Mouse (Mus musculus) kidney, adult 2 months (tissue): Measurements from ENCODE around the gene Gm11639. TPM values are rescaled to one million over a fixed set of nuclear protein-coding genes. Genes with fewer than 3 reads are reported as not detected.

Experiments
- DNase-seq: peaks from one replicate; pipeline ENCODE4 v3.0.0; 2021
- H3K27ac ChIP-seq: fragments of 200-500 bp; 2 replicates; pipeline ENCODE4 v1.5.1; 2012; ENCODE audit warnings: low read depth, low read length, control low read depth, inconsistent platforms; ENCODE audit not compliant: insufficient read depth
- H3K27me3 ChIP-seq: fragments of 200-500 bp; replicated peaks from 2 replicates; pipeline ENCODE4 v1.6.1; 2012; ENCODE audit warnings: mild to moderate bottlenecking, moderate library complexity, low read length, inconsistent platforms; ENCODE audit not compliant: control insufficient read depth, insufficient read depth
- H3K36me3 ChIP-seq: fragments of 200-500 bp; 2 replicates; pipeline ENCODE4 v1.6.1; 2012; ENCODE audit warnings: mild to moderate bottlenecking, moderate library complexity, low read length, inconsistent platforms; ENCODE audit not compliant: control insufficient read depth, insufficient read depth
- H3K4me1 ChIP-seq: fragments of 200-500 bp; 2 replicates; pipeline ENCODE4 v1.6.1; 2011; ENCODE audit warnings: low read length; ENCODE audit not compliant: control insufficient read depth, insufficient read depth
- H3K4me3 ChIP-seq: fragments of 200-500 bp; 2 replicates; pipeline ENCODE4 v1.5.1; 2011; ENCODE audit warnings: mild to moderate bottlenecking, low read depth, low read length, control low read depth; ENCODE audit not compliant: insufficient read depth
- CTCF ChIP-seq: fragments of 200-500 bp; conservative IDR thresholded peaks from 2 replicates; pipeline ENCODE4 v1.5.1; 2011; ENCODE audit warnings: low read depth, mild to moderate bottlenecking, control low read depth, low read length, moderate library complexity, mixed read lengths; ENCODE audit not compliant: insufficient read depth, insufficient read length
- POLR2A ChIP-seq: fragments of 200-500 bp; IDR thresholded peaks from one replicate; pipeline ENCODE4 v1.6.1; 2011; ENCODE audit warnings: low read depth, low read length, control low read depth
- WGBS: fragments of 180-500 bp; shearing (Covaris S2); methylation state at CpG from one replicate; pipeline ENCODE4 v1.1.7; 2018; 5-methylcytosine and 5-hydroxymethylcytosine counted together
- polyA plus RNA-seq: library from polyadenylated mRNA; depleted of rRNA; stranded (reverse); fragments of >200 nt; gene quantifications from 2 replicates; pipeline ENCODE4 v1.2.3, GENCODE M21; 2012

Gene Gm11639
- polyA plus RNA-seq, 1 experiment, result under 0.01 TPM

- DNase-seq, result no peak
- Histone ChIP-seq H3K4me3 (no peak overlapping the region), H3K36me3 (no peaks in the 10 kb centered on the region), H3K27ac (no peak overlapping the region), H3K27me3 (no peaks in the 10 kb centered on the region), H3K4me1 (no peaks in the 10 kb centered on the region)
- TF ChIP-seq CTCF, result no peak
- TF ChIP-seq POLR2A, result no peak
- 94% methylated on average over 6 of the region's 6 CpGs for WGBS
These were observed 40.1 kb upstream of the Gm11639 start for GRCm38 (mm10) chr11:104645402-104645801.

DNA sequence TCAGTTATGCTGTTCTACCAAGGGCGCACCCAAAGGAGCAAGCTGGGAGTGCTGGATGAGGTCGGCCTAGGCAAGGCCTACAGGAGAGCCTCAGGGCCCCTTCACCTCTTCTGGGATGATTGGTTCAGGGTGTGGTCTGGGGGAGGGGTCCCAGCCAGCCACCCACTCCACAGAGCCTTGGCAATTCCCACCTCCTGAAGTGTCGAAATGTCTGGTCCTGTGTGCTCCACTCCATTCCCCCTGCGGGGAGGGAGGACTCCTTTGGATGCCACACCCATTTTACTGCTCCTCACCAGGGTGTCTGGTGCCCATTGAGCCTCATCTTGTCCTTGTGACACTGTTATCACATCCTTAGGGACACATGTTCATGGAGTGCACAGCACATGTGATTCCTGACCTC is 39.3 kb upstream of the Gm11639 start:
- Histone ChIP-seq H3K36me3 (no peaks in the 10 kb centered on the region), H3K4me3 (no peak overlapping the region), H3K4me1 (no peaks in the 10 kb centered on the region), H3K27ac (no peak overlapping the region), H3K27me3 (no peaks in the 10 kb centered on the region)
- TF ChIP-seq CTCF (no peak), POLR2A (no peak)
- 74% methylated on average over 4 of the region's 4 CpGs for WGBS
- no peak for DNase-seq

GRCm38 (mm10) chr11:104646611-104647010 is 38.9 kb upstream of the Gm11639 start:
- DNase-seq, result no peak
- Histone ChIP-seq H3K27me3 (no peaks in the 10 kb centered on the region), H3K4me3 (no peak overlapping the region), H3K4me1 (no peaks in the 10 kb centered on the region), H3K36me3 (no peaks in the 10 kb centered on the region), H3K27ac (no peak overlapping the region)
- 83% methylated on average over 5 of the region's 5 CpGs for WGBS
- TF ChIP-seq CTCF (no peak), POLR2A (no peak)

DNA sequence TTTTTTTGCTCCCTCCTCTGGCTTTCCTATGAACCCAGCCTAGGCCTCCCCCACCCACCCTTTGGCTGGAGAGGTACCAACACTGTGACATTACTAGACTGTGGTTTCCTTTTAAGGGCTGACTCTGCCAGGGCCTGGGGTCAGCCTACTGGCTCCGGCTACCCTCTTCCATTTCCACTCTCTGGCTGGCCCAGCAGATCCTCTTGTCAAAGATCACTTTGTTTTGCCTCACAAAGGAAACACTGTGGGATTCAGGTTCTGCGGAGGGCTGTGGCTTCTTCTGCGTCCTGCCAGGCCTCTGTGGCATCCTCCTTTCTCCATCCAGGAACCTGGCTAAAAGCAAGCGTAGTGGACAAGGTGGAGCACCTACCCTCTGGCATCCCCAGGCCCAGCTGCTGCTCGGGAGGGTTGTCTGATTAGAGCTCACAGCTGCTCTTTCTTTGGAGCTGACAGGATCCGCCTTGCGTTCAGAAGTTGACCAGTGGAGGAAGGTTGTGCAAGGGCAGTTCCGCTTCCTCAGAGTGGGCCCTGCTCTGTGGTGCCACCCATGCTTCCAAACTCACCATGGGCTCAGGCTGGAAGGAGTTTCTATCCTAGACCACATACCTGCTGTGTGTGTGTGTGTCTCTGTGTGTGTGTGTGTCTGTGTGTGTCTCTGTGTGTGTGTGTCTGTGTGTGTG is 38.2 kb upstream of the Gm11639 start:
- DNase-seq, result no peak
- H3K27ac ChIP-seq, result no peak overlapping the region
- H3K27me3 ChIP-seq, result no peaks in the 10 kb centered on the region
- TF ChIP-seq CTCF (no peak), POLR2A (no peak)
- no peaks in the 10 kb centered on the region for H3K4me1 ChIP-seq
- no peak overlapping the region for H3K4me3 ChIP-seq
- 81% methylated on average over 8 of the region's 8 CpGs for WGBS
- H3K36me3 ChIP-seq, result no peaks in the 10 kb centered on the region

DNA sequence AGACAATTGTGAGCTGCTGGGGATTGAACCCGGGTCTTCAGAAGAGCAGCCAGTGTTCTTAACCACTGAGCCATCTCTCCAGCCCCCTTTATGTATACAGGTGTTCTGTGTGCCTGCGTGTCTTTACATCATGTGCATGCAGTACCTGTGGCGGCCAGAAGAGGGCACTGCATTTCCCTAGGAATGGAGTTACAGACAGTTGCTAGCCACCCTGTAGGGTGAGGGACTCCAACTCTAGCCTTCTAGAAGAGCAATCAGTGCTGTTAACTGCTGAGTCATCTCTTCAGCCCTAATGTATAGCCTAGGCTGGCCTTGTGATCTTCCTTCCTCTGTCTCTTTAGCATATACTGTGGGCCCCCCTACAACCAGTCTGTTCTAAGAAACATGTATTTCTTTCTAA is 36.9 kb upstream of the Gm11639 start:
- WGBS, result 66% methylated on average over 3 of the region's 3 CpGs
- DNase-seq, result no peak

DNA sequence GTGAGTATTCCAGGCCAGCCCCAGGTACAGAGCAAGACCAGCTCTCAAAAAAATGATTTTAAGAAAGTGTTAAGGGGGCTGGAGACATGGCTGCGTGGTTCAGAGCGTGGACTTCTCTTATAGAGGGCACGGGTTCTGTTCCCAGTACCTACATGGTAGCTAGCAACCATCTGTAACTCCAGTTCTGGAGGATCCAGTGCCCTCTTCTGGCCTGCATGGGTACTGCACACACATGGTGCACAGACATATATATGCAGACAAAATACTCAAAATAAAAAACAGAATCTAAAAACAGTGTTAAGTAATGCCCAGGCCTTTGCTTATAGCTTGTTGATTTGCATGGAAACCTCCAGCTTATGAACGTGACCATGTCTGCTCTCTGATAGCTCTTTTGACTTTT is 24.9 kb upstream of the Gm11639 start:
- no peak for TF ChIP-seq POLR2A
- TF ChIP-seq CTCF, result no peak
- H3K27me3 ChIP-seq, result no peaks in the 10 kb centered on the region
- no peaks in the 10 kb centered on the region for H3K4me1 ChIP-seq
- H3K36me3 ChIP-seq, result no peaks in the 10 kb centered on the region
- WGBS, result 95% methylated on average over 4 of the region's 4 CpGs
- DNase-seq, result no peak
- H3K4me3 ChIP-seq, result no peak overlapping the region
- H3K27ac ChIP-seq, result no peak overlapping the region

More for the DNA sequence above, 36.9 kb upstream of the Gm11639 start:
- H3K36me3 ChIP-seq, result no peaks in the 10 kb centered on the region
- TF ChIP-seq POLR2A (no peak), CTCF (peak; percentile 54)
- H3K27me3 ChIP-seq, result no peaks in the 10 kb centered on the region
- no peak overlapping the region for H3K4me3 ChIP-seq
- no peak overlapping the region for H3K27ac ChIP-seq
- H3K4me1 ChIP-seq, result no peaks in the 10 kb centered on the region

GRCm38 (mm10) chr11:104661106-104661505 is 24.4 kb upstream of the Gm11639 start:
- no peak overlapping the region for H3K4me3 ChIP-seq
- DNase-seq, result no peak
- no peak for TF ChIP-seq POLR2A
- TF ChIP-seq CTCF, result no peak
- no peaks in the 10 kb centered on the region for H3K36me3 ChIP-seq
- no peaks in the 10 kb centered on the region for H3K4me1 ChIP-seq
- WGBS, result 73% methylated on average over 5 of the region's 5 CpGs
- no peak overlapping the region for H3K27ac ChIP-seq
- H3K27me3 ChIP-seq, result no peaks in the 10 kb centered on the region

- Histone ChIP-seq H3K27ac (no peak overlapping the region), H3K4me1 (no peaks in the 10 kb centered on the region), H3K4me3 (no peak overlapping the region), H3K36me3 (no peaks in the 10 kb centered on the region), H3K27me3 (no peaks in the 10 kb centered on the region)
- TF ChIP-seq CTCF (0 out of 2 replicates have a peak, but pooled peaks have one; percentile 6), POLR2A (no peak)
- DNase-seq, result no peak
- WGBS, result 74% methylated on average over 20 of the region's 20 CpGs
These were observed 23.8 kb upstream of the Gm11639 start for GRCm38 (mm10) chr11:104661531-104662205.
